Mouse (Mus musculus) liver (tissue): ENCODE measurements around the gene Cnksr1.

Source experiments
- DNase-seq: peaks from one replicate; pipeline ENCODE4 v3.0.0-alpha.2; 2020; ENCODE audit warnings: mixed read lengths

Gene Cnksr1

DNA sequence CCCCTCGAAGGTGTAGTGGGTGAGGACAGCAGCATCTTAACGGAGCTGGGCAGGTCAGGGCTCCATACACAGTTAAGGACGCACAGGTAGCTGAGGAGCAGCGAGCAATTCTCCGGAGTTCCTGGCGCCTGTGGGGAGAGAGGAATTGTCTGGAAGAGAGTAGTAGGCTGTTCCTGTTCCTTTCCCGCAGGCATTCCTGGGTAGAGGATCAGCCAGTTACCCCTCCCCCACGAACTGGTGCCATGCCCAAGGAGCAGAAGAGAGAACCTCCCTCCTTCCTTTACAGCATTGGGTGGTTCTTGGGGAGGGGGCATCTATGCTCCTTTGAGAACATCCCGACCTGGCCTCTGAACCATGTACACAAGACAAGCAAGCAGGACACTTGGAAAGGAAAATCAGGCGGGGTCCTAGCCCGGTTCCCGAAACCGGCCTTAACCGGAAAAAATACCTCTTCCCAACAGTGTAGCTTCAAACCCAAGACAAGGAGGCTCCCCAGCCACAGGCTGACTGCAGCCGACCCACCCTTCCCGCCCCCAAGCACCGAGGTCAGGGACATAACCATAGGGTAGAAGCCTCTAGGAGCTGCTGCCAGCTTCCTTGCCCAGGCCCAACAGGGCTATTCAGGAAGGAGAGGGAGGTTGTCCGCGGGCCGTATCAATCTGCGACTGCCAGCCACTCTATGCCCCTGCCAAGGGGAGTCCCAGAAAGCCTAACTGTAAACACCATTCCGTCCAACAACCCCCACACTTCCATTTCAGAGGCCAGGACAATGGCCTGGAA lies 14.1 kb upstream of the Cnksr1 start:
- DNase-seq = no peak

DNA sequence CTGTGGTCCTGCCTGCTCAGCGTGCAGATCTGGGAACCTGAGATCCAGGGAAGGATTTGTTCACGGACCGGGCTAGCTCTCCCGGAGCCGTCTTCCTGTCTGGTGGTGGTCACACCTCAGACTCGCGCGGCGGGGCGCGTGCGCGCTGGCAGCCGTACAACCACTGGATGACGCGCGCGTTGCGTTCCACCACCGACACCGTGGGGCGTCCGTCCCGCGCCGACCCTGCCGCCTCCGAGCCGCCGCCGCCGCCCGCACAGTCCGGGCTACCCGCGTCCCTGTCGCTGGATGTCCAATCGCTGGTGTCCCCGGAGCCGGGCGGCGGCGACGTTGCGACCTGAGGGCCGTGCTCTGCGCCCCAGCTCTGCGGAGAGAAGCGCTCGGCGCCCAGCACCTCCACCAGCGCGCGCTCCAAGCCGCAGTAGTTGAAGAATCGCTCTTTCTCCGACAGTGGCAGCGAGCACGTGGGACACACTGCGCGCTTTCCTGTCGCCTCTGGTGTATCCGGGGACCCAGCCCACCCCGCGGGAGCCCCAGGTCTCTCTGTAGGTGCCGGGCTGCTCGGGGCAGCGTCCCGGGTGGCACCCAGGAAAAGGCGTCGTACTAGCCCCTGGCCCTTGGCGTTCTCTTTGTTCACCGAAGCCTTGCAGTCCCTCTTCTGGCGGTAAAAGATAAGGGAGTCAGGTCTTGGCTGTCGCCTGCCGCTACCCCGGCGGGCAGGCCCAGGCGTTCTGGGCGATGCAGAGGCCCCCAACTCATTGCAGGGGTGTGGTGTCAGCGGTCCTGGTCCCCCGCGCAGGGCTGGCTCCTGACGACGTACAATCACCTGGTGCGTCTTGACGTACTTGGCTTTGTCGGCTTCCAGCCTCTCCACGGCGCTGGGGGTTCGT lies 13.3 kb upstream of the Cnksr1 start:
- peak; percentile 36 for DNase-seq

DNA sequence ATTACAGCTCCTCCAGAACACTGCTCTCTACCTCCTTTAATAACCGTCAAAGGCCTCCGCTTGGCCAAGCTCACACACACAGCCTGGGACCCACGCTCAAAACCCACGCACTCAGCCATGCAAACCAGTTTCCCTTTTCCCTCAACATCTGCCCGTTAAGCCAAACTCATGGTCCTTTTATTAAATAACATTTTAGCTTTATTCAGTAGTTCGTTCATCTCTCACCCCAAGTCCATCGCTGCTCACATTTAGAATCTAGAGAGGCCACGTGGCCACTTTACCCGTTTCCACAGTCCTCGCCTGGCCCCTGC lies 12.7 kb upstream of the Cnksr1 start:
- no peak for DNase-seq

DNA sequence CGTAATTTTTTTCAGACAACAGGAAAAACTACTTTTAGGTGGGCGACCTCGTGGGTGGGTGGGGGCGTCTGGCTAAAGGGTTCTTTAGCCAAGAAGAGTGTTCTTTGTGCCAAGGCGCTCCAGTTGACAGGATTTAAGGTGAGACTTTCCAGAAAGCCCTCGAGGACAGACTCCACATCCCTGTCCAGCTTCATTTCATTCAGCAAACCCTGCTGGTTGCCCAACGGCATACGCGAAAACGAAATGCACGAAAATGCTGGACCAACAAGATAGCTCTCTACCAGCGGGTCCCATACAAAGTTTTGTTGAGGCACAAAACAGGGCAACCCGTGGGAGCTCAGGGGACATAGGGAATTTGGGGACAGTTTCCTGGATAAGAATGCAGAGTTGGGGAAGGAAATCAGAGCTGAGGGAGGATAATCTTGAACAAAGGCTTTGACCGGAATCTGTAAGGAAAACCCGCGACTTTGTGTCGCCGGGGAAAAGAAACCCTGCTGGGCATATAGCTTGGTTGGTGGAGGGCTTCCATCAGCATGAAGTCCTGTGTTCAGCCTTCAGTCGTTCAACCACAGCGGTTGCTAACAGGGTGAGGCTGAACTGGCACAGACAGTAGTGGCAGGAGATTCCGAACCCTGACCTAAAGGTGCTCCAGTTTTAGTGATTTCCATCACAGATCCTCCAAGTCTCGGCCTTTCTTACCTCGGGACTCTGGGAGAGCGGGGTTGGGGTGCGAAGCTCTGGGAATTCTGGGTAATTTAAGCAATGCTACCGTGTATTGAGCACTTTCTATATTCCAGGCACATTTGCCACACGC lies 12.1 kb upstream of the Cnksr1 start:
- DNase-seq = no peak

DNA sequence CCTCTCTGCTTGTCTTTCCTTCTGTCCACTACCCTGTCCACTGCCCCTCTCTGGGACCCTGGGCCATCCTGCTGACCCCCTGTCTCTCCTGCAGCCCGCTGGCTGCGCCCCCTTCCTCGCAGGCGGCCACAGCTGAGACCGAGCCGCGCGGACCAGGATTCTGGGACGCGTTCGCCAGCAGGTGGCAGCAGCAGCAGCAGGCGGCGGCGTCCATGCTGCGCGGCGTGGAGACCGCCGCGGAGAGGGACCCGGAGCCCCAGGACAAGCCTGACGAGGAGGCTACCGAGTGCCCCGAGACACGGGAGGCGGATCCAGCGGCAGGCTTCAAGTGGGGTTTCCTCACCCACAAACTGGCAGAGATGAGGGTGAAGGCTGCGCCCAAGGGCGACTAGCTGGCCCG lies 11.5 kb upstream of the Cnksr1 start:
- DNase-seq = peak; percentile 67

DNA sequence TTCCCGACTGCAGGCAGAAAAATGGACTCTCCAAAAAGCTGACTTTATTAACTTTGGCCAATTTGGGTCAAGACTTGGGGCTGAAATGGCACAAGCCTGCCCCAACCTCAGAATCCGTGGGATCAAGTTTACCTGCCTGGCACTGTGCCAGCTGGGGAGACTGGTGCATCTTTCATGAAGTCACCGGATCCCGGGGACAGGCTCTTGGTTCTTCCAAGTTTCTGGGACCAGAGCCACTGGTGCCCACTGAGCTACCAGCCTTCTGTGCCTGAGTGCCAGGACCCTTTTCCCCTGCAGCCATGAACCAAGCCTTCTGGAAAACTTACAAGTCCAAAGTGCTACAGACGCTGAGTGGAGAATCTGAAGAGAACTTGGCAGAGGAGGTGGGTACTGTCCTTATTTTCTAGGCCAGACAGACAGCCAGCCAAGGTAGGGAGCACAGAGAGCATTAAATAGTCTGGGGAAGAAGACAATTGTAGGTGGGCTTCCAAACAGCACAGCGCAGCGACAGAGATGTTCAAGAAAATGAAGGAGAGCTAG lies 8.6 kb upstream of the Cnksr1 start, which contains the start of gene Gm30191:
Gene Gm30191, plus strand, starts transcription at position 217 of the 540 bp plus-strand sequence.
- DNase-seq = no peak

DNA sequence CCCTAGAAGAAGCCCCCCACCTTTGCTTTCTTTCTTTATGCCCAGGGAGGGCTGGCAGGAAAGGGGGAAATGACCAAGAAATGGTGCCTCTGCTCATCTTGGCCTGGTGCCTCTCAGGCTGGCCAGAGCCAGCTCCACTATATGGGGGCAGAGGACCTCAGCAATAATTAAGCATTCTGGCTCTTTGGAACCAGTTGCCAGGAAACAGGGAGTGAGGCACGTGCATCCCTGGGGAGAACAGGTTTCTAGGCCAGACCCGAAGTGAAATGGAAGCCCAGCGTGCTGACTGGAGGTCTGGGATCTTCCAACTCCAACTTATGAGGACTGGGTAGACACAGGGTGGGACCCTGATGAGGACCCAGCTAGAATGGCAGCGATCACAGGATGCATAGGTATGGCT lies 8.1 kb upstream of the Cnksr1 start:
- no peak for DNase-seq

DNA sequence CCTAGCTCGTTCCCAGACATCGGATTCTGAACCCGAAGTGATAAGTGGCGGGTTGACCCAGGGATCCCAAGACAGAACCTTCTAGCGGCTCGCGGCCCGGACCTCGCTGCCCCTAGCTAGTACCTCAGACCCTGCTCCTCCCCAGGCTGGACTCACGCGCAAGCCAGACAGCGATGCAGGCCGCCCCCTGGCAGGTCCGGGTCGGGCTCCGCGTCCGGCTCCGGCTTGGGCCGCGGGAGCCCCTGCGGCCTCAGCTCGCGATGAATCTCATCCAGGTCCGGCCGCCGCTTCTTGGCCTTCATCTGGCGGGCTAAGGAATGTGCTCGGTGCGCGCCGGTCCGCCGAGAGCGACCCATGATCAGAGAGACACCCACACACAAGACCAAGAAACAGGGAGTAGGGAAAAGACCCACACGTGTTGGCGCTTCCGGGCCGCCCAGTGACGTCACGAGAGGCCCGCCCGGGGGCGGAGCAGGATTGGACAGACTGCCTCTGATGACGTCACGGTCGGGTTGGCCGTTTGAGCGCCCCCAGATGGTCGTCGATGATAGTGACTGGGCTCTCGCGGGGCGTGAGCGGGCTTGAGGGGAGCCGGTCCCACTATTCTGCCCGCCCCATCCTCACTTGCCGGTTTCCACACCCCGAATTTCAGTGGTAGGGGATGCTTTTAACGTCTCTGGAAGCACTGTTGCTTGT lies 7.1 kb upstream of the Cnksr1 start, which contains the start of gene Zfp593:
Gene Zfp593, minus strand, starts transcription at position 445 of the 696 bp plus-strand sequence.
- peak; percentile 95 for DNase-seq

DNA sequence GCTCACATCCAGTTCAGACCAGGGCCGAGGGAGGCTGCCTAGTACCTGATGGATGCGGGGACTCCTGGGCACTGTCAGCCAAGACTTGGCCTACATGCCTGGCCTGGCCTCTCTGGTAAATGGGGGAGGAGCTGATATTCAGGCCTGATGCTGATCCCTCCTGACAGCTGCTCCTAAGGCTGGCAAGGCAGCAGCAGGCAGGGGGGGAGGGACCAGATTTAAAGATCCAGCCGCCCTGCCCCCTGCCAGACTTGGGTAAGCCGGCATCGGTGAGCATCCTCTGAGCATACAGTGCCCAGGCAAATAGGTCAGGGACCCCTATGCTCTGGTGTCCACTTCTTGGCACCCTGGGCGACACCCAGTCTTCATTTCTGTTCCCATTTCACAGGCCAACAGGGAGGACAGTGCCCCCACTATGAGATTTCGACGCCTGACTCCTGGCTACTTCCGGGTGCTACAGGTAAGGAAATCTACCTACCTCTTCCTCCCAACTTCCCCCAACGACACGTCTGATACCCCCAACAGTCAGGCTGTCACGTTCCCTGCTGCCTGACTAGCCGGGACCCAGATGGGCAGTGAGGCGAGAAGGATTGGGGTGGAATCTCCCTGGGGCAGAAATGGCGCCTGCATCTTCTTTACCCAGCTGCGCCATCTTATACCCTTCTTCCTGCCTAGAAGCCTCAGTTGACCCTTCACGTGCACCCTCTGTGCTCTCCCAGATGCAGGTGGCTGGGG lies 5.5 kb upstream of the Cnksr1 start, which contains the start of gene E130218I03Rik:
Gene E130218I03Rik, plus strand, starts transcription at position 147 of the 735 bp plus-strand sequence.
- no peak for DNase-seq

DNA sequence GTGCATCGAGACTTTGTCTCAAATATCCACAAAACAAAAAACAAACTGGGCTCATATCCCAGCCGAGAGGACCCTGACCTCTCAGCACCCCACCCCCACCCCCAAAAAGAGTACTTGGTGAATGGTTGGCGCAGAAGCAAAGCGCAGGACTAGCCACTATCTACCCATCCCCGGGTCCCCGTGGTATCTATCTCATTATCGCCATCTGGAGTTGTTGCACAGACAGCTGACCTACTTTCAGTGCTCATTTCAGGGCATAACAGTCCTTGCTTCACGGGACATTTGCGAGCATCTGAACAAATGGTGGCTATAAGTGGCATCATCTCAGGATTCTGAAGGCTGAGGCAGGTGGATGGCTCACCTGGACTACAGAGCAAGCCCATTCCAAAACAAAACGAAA lies 487 bp upstream of the Cnksr1 start:
- no peak for DNase-seq

DNA sequence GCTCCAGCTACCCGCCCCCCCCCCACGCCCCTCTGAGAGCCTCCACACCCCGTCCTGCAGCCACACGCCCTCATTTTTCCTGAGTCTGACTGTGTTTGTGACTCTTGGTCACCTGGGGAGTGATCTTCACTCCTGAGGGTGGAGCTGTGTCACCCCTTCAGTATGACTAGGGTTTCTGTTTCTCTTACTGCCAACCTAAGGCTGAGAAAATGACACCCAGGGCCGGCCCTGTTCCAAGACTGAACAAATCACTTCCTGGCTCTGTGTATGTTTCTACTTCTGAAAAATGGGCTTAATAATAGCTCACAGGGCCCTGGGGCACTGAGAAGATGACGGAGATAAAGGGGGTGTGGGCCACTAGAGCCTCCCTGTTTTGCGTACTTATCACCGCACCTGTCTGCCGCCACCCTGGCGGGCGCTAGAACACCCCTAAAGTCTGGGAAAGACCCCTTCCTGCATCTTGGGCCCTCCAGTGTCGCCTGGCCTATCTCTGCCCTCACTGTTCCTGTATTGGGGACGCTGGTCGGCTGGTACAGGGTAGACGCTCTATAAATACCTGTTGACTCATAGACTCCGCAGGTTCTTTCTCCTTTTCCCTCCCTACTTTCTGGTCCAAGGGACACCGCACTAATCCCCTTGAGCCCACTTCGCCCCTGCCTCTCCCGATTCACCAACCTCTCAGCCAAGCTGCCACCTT lies 469 bp downstream of the Cnksr1 start:
- no peak for DNase-seq

DNA sequence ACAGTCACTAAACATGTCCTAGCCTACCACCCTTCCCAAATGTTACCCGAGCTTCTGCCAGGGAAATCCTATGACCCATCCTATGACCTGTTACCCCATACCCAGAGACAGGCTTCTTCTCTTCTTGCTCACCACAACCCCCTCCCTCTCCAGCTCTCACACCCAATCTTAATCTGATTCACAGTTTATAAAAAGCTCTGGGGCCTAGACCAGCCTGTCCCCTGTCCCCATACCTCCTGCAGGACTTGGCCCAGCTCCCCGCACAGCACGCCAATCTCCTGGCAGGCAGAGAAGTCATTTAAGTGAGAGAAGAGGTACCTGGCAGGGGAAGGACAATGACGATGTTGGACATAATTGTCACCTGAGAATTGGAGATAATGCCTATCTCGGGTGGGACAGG lies 3.3 kb downstream of the Cnksr1 start:
- DNase-seq = no peak

DNA sequence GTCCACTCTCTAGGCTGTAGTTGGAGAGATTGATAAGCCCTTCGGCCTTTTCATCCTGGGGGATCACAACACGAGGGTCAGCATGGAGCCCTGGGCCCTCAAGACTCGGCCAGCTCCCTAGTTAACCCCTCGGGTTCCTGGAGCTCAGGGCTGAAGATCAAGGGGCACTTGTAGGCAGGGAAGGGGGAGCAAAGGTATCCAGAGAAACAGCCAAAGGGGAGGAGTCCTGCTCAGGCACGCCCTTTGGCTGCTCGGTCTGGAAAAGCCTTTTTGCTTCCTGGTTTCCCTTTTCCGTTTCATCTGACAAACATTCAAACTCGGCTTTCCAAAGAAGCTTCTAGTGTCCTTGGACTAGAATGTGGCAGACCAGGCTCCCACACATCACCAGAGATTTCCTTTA lies 7.8 kb downstream of the Cnksr1 start:
- DNase-seq = no peak

DNA sequence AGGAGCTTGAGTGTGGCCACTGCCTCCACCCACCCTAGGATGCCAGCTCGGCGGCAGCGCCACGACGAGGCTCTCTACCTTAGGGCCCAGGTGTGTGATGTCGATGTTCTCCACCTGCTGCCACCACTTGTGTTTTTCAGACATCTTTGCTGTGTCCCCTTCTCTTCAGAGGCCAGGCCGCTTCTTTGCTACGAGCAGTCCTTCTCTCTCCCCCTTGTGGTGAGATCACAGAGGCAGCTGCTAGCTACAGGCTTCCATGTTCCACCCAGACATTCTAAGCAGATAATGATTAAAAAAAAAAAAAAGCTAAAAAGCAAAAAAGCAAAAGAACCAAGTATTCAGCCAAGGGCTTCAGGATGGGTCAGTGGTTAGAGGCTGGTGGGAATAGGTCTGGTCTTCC lies 11.0 kb downstream of the Cnksr1 start, which contains the start of gene Catsper4:
Gene Catsper4, minus strand, starts transcription at position 190 of the 400 bp plus-strand sequence.
- DNase-seq = no peak

DNA sequence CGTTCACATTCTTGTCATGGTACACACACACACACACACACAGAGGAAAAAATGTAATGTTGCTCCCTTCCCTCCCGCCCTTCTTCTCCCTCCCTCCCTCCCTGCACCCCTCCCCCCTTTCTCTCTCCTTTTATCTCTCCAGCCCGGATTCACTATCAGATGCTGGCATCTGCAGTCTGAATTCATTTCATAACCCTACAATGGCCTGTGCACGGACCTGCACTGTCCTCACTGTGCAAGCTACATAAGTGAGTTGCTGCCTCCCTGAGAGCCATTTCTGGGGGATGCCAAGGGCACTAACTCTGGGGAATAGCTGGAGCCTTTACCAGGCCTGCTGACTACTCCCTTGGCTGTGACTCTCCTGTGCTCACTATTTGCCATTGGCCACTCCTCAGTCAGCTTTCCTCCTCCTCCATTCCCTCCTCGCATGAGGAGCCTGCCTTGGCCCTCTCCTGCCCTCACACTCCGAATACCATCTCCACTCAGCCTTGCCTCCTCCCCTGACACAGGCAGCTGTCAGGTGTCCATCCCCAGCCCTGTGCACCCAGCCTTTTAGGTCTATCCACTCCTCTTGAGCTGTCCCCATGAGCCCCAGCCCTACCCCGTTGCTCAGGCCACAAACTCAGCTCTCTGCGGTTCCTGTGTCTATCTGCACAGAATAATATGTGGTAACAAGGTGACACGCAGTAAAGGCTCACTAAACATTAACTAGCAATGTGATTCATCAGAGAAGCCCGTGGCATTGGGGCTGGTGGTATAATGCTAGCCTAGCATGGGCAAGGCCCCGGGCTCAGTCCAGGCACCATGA lies 15.2 kb downstream of the Cnksr1 start:
- DNase-seq = no peak

DNA sequence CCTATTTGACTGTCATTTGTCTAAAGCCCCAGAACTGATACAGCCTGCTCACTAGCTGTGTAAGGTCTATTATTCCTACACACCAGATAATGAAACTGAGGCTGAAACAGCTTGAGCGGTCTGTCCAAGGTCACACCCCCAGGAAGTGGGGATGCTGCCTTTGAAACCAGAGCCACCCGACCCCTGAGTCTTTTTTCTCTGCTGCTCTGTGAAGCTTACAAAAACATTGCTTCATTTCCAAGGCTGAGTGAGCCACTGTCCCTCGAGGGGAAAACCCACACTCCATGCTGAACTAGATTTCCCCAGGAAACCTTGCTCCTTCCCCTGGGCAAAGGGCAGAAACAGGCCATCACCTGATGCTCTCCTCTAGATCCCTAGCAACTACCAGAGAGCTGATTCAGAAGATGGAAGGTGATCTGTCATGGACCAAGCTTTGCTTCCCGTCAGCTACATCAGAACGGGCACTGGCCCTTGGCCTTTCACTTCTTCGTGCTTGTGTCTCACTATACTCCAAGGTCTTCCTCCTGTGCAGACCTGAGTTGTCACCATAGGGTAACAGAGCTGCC lies 31.6 kb downstream of the Cnksr1 start:
- DNase-seq = no peak

DNA sequence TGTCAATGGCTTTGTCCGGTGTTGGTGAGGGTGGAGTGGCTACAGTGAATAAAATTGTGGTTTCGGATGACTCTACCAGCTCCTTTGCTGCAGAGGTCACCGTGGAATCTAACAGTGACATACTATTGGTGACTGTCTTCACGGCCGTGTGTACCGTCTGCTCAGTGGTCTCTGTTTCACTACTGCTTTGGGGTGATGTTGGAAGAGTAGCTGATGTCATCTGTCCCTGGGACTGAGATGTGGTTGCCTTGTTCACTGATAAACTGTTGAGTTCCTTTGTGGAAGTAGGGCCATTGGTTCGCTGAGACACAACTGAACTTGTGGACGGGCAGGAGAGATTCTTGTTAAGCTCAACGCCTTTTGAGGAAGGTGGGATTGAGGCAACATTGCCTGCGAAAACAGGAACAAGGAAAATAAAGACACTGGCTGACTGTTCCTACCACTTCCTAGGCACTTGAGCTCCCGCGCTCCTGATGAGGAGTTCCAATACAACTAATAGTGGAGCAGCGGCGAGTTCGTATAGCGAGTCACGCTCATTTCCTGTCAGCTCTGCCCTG lies 34.8 kb downstream of the Cnksr1 start:
- DNase-seq = no peak

DNA sequence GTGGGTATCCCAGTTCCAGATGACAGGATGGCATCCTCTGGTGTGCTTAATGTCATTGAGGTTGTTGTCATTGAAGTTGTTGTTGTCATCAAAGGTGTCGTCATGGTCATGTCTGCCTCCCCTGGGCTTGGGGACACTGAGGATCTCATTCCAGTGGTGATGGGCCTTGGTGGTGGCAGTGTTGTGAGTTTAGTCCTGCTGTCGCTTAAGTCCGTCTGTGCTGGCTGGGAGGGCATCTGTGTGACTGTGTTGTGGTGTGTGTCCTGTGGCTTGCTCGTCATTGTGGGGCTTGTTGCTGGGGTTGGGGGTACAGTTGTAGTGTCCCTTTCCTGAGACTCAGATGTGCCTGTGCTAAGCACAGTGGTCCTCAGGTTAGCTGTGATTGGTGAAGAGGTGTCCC lies 35.3 kb downstream of the Cnksr1 start, which contains the start of gene Gm7534:
Gene Gm7534, minus strand, starts transcription at position 101 of the 400 bp plus-strand sequence.
- no peak for DNase-seq

DNA sequence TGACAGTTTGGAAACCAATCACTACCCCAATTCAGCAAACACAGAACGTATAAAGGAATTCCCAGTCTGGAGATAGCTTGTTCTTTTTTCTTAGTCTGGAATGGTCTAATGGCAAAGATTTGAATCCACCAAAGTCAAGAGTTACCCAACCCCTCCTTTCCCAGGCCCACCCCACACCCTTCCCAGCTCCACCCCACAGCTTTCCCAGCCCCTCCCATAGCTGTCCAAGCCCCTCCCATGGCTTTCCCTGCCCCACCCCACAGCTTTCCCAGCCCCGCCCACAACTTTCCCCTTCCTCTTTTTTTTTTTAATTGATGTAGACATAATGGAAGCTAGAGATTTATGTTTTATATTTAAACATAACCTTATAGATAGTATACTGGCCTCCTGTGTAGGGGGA lies 38.8 kb downstream of the Cnksr1 start:
- no peak for DNase-seq
